Mouse (Mus musculus): ENCODE results near the gene Fstl3. TPM values are rescaled to one million over a fixed set of nuclear protein-coding genes. Genes with fewer than 3 reads are reported as not detected.

The Fstl3 gene
- polyA plus RNA-seq, 1 experiment, result 12.1 TPM

DNA sequence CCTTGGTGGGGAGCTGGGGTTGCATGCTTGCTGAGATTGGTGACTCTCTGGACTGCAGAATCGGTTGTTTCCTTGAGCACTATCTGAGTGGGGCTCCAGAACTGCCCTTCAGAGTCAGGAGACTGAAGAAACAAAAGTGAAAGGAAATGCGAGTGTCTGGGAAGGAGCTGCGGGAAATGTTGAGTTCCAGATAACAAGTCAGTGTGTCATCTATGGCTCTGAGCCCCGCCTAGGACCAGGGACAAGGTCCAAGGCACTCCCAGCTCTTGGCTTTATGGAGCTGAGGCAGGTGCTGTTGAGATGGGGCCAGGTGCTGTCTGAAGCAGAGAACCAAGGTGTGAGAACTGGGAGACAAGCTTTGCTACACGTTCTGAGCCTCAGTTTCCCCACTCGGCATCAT lies 47.3 kb downstream of the Fstl3 start:
- H3K27me3 ChIP-seq (ENCODE audit: control insufficient read depth, insufficient read depth, insufficient read length), result peaks cover 21% of the 10 kb centered on the region
- no peaks in the 10 kb centered on the region for H3K79me3 ChIP-seq (ENCODE audit: low read depth)
- TF ChIP-seq USF1 (IDR thresholded peaks at IDR 0.05; ENCODE audit: low read depth) (no peak), MYOG (IDR thresholded peaks at IDR 0.05; ENCODE audit: control insufficient read depth, extremely low read depth, insufficient read length) (no peak), CEBPB (IDR thresholded peaks at IDR 0.05; ENCODE audit: low read depth) (no peak), MAX (IDR thresholded peaks at IDR 0.05) (no peak), MYOD1 (IDR thresholded peaks at IDR 0.05; ENCODE audit: control insufficient read depth, insufficient read length, low read depth) (no peak), FOSL1 (IDR thresholded peaks at IDR 0.05; ENCODE audit: insufficient read depth, low read length, poor library complexity, severe bottlenecking) (no peak), CTCF (IDR thresholded peaks at IDR 0.05; ENCODE audit: control insufficient read depth, insufficient read depth, insufficient read length) (no peak)
- H3K79me2 ChIP-seq (ENCODE audit: control insufficient read depth, insufficient read depth), result no peaks in the 10 kb centered on the region
- no peaks in the 10 kb centered on the region for H3K36me3 ChIP-seq (ENCODE audit: control insufficient read depth, insufficient read depth)
- H3ac ChIP-seq (ENCODE audit: control insufficient read depth, insufficient read length, low read depth), result no peak overlapping the region
- peak overlapping the region; percentile 18 for H3K4me3 ChIP-seq (ENCODE audit: insufficient read depth, poor library complexity, severe bottlenecking)

- TF ChIP-seq MYOD1 (IDR thresholded peaks at IDR 0.05; ENCODE audit: control insufficient read depth, insufficient read length, low read depth), result no peak
- TF ChIP-seq MAX (IDR thresholded peaks at IDR 0.05), result no peak
- no peak for TF ChIP-seq USF1 (IDR thresholded peaks at IDR 0.05; ENCODE audit: low read depth)
- no peak for TF ChIP-seq CEBPB (IDR thresholded peaks at IDR 0.05; ENCODE audit: low read depth)
- TF ChIP-seq FOSL1 (IDR thresholded peaks at IDR 0.05; ENCODE audit: insufficient read depth, low read length, poor library complexity, severe bottlenecking), result no peak
- no peak for TF ChIP-seq MYOG (IDR thresholded peaks at IDR 0.05; ENCODE audit: control insufficient read depth, extremely low read depth, insufficient read length)
- TF ChIP-seq CTCF (IDR thresholded peaks at IDR 0.05; ENCODE audit: control insufficient read depth, insufficient read depth, insufficient read length), result no peak
- Histone ChIP-seq H3K79me3 (ENCODE audit: low read depth) (no peaks in the 10 kb centered on the region), H3K27me3 (ENCODE audit: control insufficient read depth, insufficient read depth, insufficient read length) (peaks cover 21% of the 10 kb centered on the region), H3K79me2 (ENCODE audit: control insufficient read depth, insufficient read depth) (no peaks in the 10 kb centered on the region), H3K4me3 (ENCODE audit: insufficient read depth, poor library complexity, severe bottlenecking) (no peak overlapping the region), H3K36me3 (ENCODE audit: control insufficient read depth, insufficient read depth) (no peaks in the 10 kb centered on the region), H3ac (ENCODE audit: control insufficient read depth, insufficient read length, low read depth) (no peak overlapping the region)
Measured at GRCm38 (mm10) chr10:79831583-79831982, 54.5 kb downstream of the Fstl3 start.

Other genes with a start within 250 kb of the Fstl3 start
- gene Plpp2, start 243.5 kb upstream of the Fstl3 start, polyA plus RNA-seq (2012; fragmentation: generic; extraction: Trizol), result 166 TPM
- 26.9 TPM for gene Mier2, start 222.1 kb upstream of the Fstl3 start, polyA plus RNA-seq (2012; fragmentation: generic; extraction: Trizol)
- not detected for gene Theg, start 189.9 kb upstream of the Fstl3 start, polyA plus RNA-seq (2012; fragmentation: generic; extraction: Trizol)
- 0.07 TPM for gene C2cd4c, start 163.2 kb upstream of the Fstl3 start, polyA plus RNA-seq (2012; fragmentation: generic; extraction: Trizol)
- 3.5 TPM for gene Shc2, start 139.4 kb upstream of the Fstl3 start, polyA plus RNA-seq (2012; fragmentation: generic; extraction: Trizol)
- gene Odf3l2, start 131.5 kb upstream of the Fstl3 start, polyA plus RNA-seq (2012; fragmentation: generic; extraction: Trizol), result not detected
- gene Madcam1, start 112.7 kb upstream of the Fstl3 start, polyA plus RNA-seq (2012; fragmentation: generic; extraction: Trizol), result not detected
- 80.7 TPM for gene Tpgs1, start 107.9 kb upstream of the Fstl3 start, polyA plus RNA-seq (2012; fragmentation: generic; extraction: Trizol)
- gene Cdc34, start 95.1 kb upstream of the Fstl3 start, polyA plus RNA-seq (2012; fragmentation: generic; extraction: Trizol), result 235 TPM
- 0.51 TPM for gene Gzmm, start 88.3 kb upstream of the Fstl3 start, polyA plus RNA-seq (2012; fragmentation: generic; extraction: Trizol)
- 749 TPM for gene Bsg, start 72.8 kb upstream of the Fstl3 start, polyA plus RNA-seq (2012; fragmentation: generic; extraction: Trizol)
- gene Hcn2, start 60.6 kb upstream of the Fstl3 start, polyA plus RNA-seq (2012; fragmentation: generic; extraction: Trizol), result 0.34 TPM
- gene Polrmt, start 30.7 kb upstream of the Fstl3 start, polyA plus RNA-seq (2012; fragmentation: generic; extraction: Trizol), result 56.5 TPM
- gene Fgf22, start 22.2 kb upstream of the Fstl3 start, polyA plus RNA-seq (2012; fragmentation: generic; extraction: Trizol), result 0.29 TPM
- gene Rnf126, start 10.3 kb upstream of the Fstl3 start, polyA plus RNA-seq (2012; fragmentation: generic; extraction: Trizol), result 116 TPM
- gene Prss57, start 13.7 kb downstream of the Fstl3 start, polyA plus RNA-seq (2012; fragmentation: generic; extraction: Trizol), result not detected
- gene Palm, start 16.3 kb downstream of the Fstl3 start, polyA plus RNA-seq (2012; fragmentation: generic; extraction: Trizol), result 39.9 TPM
- gene Misp, start 43.7 kb downstream of the Fstl3 start, polyA plus RNA-seq (2012; fragmentation: generic; extraction: Trizol), result not detected
- 345 TPM for gene Ptbp1, start 77.2 kb downstream of the Fstl3 start, polyA plus RNA-seq (2012; fragmentation: generic; extraction: Trizol)
- not detected for gene Prtn3, start 97.2 kb downstream of the Fstl3 start, polyA plus RNA-seq (2012; fragmentation: generic; extraction: Trizol)
- 2.3 TPM for gene Plppr3, start 97.4 kb downstream of the Fstl3 start, polyA plus RNA-seq (2012; fragmentation: generic; extraction: Trizol)
- not detected for gene Elane, start 109.0 kb downstream of the Fstl3 start, polyA plus RNA-seq (2012; fragmentation: generic; extraction: Trizol)
- not detected for gene Cfd, start 113.6 kb downstream of the Fstl3 start, polyA plus RNA-seq (2012; fragmentation: generic; extraction: Trizol)
- gene Med16, start 131.7 kb downstream of the Fstl3 start, polyA plus RNA-seq (2012; fragmentation: generic; extraction: Trizol), result 32.5 TPM
- gene Gm26602, start 133.6 kb downstream of the Fstl3 start, polyA plus RNA-seq (2012; fragmentation: generic; extraction: Trizol), result not detected
- 0.13 TPM for gene Kiss1r, start 139.7 kb downstream of the Fstl3 start, polyA plus RNA-seq (2012; fragmentation: generic; extraction: Trizol)
- 46.7 TPM for gene R3hdm4, start 143.9 kb downstream of the Fstl3 start, polyA plus RNA-seq (2012; fragmentation: generic; extraction: Trizol)
- gene Arid3a, start 149.8 kb downstream of the Fstl3 start, polyA plus RNA-seq (2012; fragmentation: generic; extraction: Trizol), result 0.74 TPM
- 48.6 TPM for gene Wdr18, start 182.9 kb downstream of the Fstl3 start, polyA plus RNA-seq (2012; fragmentation: generic; extraction: Trizol)
- gene Grin3b, start 193.4 kb downstream of the Fstl3 start, polyA plus RNA-seq (2012; fragmentation: generic; extraction: Trizol), result 0.30 TPM
- 102 TPM for gene Tmem259, start 207.1 kb downstream of the Fstl3 start, polyA plus RNA-seq (2012; fragmentation: generic; extraction: Trizol)
- gene Cnn2, start 211.3 kb downstream of the Fstl3 start, polyA plus RNA-seq (2012; fragmentation: generic; extraction: Trizol), result 437 TPM
- gene Abca7, start 219.2 kb downstream of the Fstl3 start, polyA plus RNA-seq (2012; fragmentation: generic; extraction: Trizol), result 10.7 TPM
- 1.6 TPM for gene Arhgap45, start 239.4 kb downstream of the Fstl3 start, polyA plus RNA-seq (2012; fragmentation: generic; extraction: Trizol)

Measured in C2C12 (cell line).